Mouse (Mus musculus): ENCODE results near the gene Calb2. TPM values are rescaled to one million over a fixed set of nuclear protein-coding genes. Genes with fewer than 3 reads are reported as not detected.

Calb2 gene
- polyA plus RNA-seq (2016; fragmentation: Nextera tagmentation; extraction: Ambion mirVana), result 8.7 and 12.7 TPM in 2 replicates

DNA sequence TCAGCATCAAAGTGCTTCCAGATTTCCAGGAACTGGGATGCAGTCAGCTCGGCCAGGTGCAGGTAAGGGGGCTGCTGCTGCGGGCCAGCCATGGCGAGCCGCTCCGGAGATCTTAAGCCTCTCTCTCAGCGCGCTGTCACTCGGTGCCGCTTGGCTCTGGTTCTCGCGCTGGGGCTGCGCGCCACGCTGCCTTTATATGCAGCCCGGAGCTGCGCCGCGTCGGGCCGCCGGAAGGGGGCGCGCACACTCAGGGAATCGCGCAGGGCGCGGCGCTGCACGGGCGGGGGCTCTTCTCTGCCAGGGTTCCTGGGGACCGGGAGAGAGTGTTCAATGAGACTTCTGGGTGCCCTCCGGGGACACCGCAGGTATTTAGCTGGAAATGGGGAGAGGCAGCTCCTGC, at the start of gene Calb2:
Calb2 (minus strand) TSS at position 165 of the 400 bp plus-strand sequence.
- peak; percentile 70 for DNase-seq (ENCODE audit: extremely low spot score, low spot score)
- Histone ChIP-seq H3K27ac (no peak within 1 kb of the TSS), H3K36me3 (replicated peaks) (no peaks in the 10 kb centered on the region), H3K9me3 (no peaks in the 10 kb centered on the region), H3K4me1 (peaks cover 13% of the 10 kb centered on the region), H3K4me3 (peak within 1 kb of the TSS; percentile 42), H3K27me3 (ENCODE audit: poor library complexity, severe bottlenecking) (peaks cover 43% of the 10 kb centered on the region)
- under 1% methylated on average over 33 of the region's 33 CpGs for WGBS

DNA sequence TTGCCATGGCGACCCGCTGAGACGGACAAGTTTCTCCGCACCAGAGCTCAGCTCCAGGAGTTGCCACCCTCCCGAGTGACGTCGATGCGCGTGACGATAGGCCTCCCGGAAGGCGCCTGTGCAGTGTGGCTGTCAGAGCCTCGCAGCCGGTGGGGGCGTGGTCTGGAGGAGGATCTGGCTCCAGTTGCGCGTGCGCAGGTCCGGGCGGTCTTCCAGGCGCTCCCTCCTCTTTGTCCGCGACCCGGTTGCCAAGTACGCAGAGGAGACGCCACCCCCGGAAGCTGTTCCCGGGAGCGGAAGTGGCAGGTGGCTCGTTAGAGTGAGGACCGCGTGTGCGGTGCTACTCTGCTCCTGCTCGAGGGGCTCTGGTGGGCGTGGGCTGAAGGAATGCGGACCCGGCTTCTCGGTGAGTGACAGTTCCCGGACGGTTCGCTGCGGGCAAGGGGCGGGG, 49.7 kb upstream of the Calb2 start:
- under 1% methylated on average over 43 of the region's 43 CpGs for WGBS
- Histone ChIP-seq H3K4me3 (peak overlapping the region; percentile 66), H3K27me3 (ENCODE audit: poor library complexity, severe bottlenecking) (no peaks in the 10 kb centered on the region), H3K36me3 (replicated peaks) (peaks cover 27% of the 10 kb centered on the region), H3K4me1 (peaks cover 22% of the 10 kb centered on the region), H3K9me3 (no peaks in the 10 kb centered on the region), H3K27ac (peak overlapping the region; percentile 79)
- DNase-seq (ENCODE audit: extremely low spot score, low spot score), result peak; percentile 100

DNA sequence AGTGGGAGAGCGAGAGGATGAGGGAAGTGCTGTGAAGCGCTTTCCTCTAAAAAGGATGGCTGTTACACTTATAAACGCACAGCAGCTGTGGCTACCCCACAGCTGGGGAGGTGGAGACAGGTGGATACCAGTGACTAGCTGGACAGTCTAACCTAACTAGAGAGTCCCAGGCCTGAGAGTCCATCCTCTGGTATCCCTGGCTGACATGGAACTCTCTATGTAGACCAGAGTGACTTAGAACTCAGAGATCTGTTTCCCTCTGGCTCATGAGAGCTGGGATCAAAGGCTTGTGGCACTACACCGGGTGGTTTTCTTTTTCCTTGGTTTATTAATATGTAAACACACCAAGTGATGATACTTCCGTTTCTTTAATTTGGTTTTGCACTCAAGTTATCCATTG, 49.2 kb upstream of the Calb2 start:
- Histone ChIP-seq H3K27ac (peak overlapping the region; percentile 79), H3K4me3 (peak overlapping the region; percentile 66), H3K27me3 (ENCODE audit: poor library complexity, severe bottlenecking) (no peaks in the 10 kb centered on the region), H3K36me3 (replicated peaks) (peaks cover 22% of the 10 kb centered on the region), H3K4me1 (peaks cover 22% of the 10 kb centered on the region), H3K9me3 (no peaks in the 10 kb centered on the region)
- DNase-seq (ENCODE audit: extremely low spot score, low spot score), result no peak
- WGBS, result 35% methylated on average over 5 of the region's 5 CpGs

DNA sequence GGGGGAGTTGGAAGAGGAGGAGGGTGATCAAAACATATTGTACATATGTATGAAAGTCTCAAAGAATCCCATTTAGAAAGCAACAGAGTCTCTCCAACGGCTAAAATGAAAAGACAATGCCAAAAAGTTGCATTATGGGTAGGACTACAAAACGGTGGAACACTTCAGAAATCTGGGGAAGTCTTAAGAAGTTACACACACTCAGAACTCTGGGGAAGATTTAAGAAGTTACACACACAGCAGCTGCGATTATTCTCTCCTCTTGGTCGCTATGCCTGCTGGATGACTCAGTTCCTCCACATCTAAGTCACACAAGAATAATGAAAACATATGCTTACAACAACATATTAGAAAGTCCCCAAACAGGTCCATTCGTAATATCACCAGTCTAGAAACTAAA, 48.2 kb upstream of the Calb2 start:
- Histone ChIP-seq H3K9me3 (no peaks in the 10 kb centered on the region), H3K4me3 (no peak overlapping the region), H3K36me3 (replicated peaks) (peaks cover 12% of the 10 kb centered on the region), H3K4me1 (peaks cover 22% of the 10 kb centered on the region), H3K27me3 (ENCODE audit: poor library complexity, severe bottlenecking) (no peaks in the 10 kb centered on the region), H3K27ac (no peak overlapping the region)
- no peak for DNase-seq (ENCODE audit: extremely low spot score, low spot score)
- WGBS, result 80% methylated on average over 5 of the region's 5 CpGs

DNA sequence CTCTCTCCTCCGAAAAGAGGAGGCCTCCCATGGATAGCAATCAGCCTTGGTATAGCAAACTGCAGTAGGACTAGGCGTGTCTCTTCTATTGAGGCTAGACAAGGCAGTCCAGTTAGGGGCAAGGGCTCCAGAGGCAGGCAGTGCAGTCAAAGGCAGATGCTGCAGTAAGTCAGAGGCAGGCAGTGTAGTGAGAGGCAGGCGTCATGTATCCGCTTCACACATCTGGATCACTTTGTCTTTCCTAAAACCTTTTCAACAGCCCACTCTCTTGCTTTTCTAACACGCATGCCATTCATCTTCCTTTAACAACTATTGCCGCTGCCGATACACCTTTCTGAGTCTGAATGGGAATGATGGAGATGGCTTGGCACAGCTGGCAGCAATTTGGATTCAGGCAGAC, 47.4 kb upstream of the Calb2 start, which contains the start of gene Cmtr2:
Cmtr2 (plus strand) TSS at position 301 of the 400 bp plus-strand sequence.
- no peak within 1 kb of the TSS for H3K4me3 ChIP-seq
- 74% methylated on average over 7 of the region's 7 CpGs for WGBS
- no peak within 1 kb of the TSS for H3K27ac ChIP-seq
- no peaks in the 10 kb centered on the region for H3K9me3 ChIP-seq
- H3K4me1 ChIP-seq, result peaks cover 22% of the 10 kb centered on the region
- H3K36me3 ChIP-seq (replicated peaks), result peaks cover 4% of the 10 kb centered on the region; the same call in 1 of the 2 replicates
- no peak for DNase-seq (ENCODE audit: extremely low spot score, low spot score)
- H3K27me3 ChIP-seq (ENCODE audit: poor library complexity, severe bottlenecking), result no peaks in the 10 kb centered on the region

DNA sequence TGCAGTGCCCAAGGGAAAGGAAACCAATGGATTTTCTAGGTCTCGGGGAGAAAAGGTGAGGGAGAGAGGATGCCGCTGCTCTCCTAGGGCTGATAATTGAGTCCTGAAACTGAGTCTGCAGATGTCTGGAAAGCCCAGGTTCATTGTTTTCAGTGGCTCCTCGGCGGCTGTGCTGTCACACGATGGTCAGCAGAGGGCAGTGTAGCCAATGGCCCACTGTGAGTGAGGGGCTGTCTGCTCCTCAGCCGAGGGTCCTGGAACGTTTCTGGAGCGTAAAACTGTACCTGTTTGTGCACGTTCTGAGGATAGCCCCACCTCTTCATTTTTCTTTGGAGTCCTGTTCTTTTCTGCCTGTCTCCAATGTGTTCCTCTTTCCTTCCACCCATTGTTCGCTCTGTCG, 33.8 kb upstream of the Calb2 start:
- Histone ChIP-seq H3K27me3 (ENCODE audit: poor library complexity, severe bottlenecking) (no peaks in the 10 kb centered on the region), H3K4me1 (no peaks in the 10 kb centered on the region), H3K36me3 (replicated peaks) (no peaks in the 10 kb centered on the region), H3K9me3 (no peaks in the 10 kb centered on the region), H3K27ac (no peak overlapping the region), H3K4me3 (no peak overlapping the region)
- WGBS, result 38% methylated on average over 11 of the region's 11 CpGs
- peak; percentile 51 for DNase-seq (ENCODE audit: extremely low spot score, low spot score)

DNA sequence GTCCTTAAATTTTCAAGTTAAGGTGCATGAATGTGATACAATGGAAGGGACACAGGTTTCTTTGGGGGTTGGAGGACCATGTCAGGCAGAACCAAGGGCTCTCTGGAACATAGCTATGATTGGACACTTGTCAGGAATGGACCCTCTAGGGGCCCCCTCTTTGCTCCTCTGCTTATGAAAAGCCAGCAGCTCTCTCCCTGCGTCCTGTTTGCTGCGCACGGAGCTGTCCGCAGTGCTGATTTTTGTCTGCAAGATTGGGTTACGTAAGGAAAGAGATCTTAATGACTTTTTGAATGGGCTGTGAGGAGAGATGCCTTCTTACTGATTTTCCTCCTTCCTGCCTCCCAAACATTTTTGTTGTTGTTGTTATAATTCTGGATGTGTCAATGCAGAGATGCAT, 28.7 kb upstream of the Calb2 start:
- DNase-seq (ENCODE audit: extremely low spot score, low spot score), result peak; percentile 52
- Histone ChIP-seq H3K9me3 (no peaks in the 10 kb centered on the region), H3K27me3 (ENCODE audit: poor library complexity, severe bottlenecking) (no peaks in the 10 kb centered on the region), H3K4me1 (peaks cover 4% of the 10 kb centered on the region; the same call in 1 of the 2 replicates), H3K36me3 (replicated peaks) (no peaks in the 10 kb centered on the region), H3K27ac (no peak overlapping the region), H3K4me3 (no peak overlapping the region)
- 1% methylated on average over 5 of the region's 5 CpGs for whole genome bisulfite sequencing

DNA sequence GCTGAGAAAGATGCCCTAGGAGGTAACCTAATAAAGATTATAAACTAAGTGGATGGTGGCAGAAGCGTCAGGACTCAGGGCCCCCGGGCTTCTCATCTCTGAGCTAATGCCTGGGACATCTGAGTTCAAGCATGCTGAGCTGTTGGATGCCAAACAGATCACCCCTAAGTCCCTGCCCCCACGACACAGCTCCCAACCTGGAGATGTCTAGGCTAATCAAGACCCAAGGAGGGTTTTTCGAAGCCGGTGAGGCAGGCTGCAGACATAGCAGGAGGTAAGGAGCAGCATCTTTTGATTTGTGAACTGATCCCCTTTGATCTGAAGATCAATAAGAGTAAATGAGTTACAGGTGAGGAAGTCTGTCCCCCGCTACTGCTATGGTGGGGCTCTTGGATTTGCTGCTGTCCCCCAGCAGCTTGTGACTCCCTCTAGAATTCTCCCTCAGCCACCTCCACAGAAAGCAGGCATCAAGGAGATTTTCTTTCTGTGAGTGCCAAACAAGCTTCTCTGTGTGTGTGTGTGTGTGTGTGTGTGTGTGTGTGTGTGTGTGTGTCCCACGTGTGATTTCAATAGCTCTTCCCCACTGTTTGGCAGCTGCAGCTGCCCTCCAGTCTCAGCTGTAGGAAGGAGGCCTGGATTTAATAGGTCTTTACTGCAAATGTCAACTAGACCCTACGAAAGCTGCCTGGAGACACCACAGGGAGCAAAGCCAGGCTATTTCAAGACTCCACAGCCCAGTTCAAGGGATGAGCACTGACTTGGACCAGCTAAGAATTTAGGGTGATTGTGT, 21.1 kb upstream of the Calb2 start:
- Histone ChIP-seq H3K27ac (no peak overlapping the region), H3K4me1 (peaks cover 14% of the 10 kb centered on the region), H3K36me3 (replicated peaks) (no peaks in the 10 kb centered on the region), H3K9me3 (no peaks in the 10 kb centered on the region), H3K4me3 (no peak overlapping the region), H3K27me3 (ENCODE audit: poor library complexity, severe bottlenecking) (0 out of 2 replicates have a peak, but pooled peaks cover 7% of the 10 kb centered on the region)
- DNase-seq (ENCODE audit: extremely low spot score, low spot score), result no peak
- WGBS, result 23% methylated on average over 8 of the region's 8 CpGs

DNA sequence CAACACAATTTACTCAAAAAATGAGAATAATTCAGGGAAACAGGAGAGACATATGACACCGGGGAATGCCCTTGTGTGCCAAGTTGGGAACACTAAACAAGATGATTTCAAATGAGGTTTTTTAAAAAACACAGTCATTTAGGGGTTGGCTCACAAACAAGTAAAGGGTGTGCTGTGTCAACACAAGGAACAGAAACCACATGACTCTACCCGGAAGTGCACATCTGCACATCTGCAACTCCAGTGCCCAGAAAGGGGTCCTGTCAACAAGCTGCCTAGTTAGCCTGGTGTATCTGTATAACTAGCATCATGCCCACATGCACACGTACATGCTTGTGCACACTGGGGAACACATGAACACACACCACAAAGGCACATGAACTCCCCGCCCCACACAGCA, 17.5 kb upstream of the Calb2 start:
- Histone ChIP-seq H3K4me1 (peaks cover 31% of the 10 kb centered on the region), H3K4me3 (no peak overlapping the region), H3K27me3 (ENCODE audit: poor library complexity, severe bottlenecking) (0 out of 2 replicates have a peak, but pooled peaks cover 7% of the 10 kb centered on the region), H3K36me3 (replicated peaks) (no peaks in the 10 kb centered on the region), H3K9me3 (no peaks in the 10 kb centered on the region), H3K27ac (no peak overlapping the region)
- WGBS, result 93% methylated on average over 4 of the region's 4 CpGs
- DNase-seq (ENCODE audit: extremely low spot score, low spot score), result no peak

DNA sequence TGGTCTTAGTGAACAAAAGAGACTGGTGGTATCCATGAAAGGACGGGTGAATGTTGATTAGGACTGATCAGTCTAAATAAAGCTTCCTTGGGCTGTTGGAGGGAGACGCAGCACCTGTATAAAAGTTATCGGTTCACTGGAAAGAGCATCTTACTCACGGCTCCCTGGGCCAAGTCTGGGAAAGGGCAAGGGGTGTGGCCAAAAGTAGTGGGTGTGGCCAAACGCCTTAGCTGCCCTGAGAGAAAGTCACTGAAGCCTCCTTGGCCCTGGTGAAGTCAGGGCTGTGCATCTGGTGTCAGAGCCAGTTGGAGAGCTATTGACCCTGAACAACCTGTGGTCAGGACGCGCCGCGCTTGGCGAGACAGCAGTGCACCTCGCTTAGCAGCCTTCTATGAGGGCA, 15.7 kb upstream of the Calb2 start:
- no peaks in the 10 kb centered on the region for H3K9me3 ChIP-seq
- no peak overlapping the region for H3K27ac ChIP-seq
- peaks cover 19% of the 10 kb centered on the region for H3K4me1 ChIP-seq
- H3K36me3 ChIP-seq (replicated peaks), result no peaks in the 10 kb centered on the region
- 0 out of 2 replicates have a peak, but pooled peaks cover 7% of the 10 kb centered on the region for H3K27me3 ChIP-seq (ENCODE audit: poor library complexity, severe bottlenecking)
- DNase-seq (ENCODE audit: extremely low spot score, low spot score), result no peak
- WGBS, result 15% methylated on average over 11 of the region's 11 CpGs
- no peak overlapping the region for H3K4me3 ChIP-seq

DNA sequence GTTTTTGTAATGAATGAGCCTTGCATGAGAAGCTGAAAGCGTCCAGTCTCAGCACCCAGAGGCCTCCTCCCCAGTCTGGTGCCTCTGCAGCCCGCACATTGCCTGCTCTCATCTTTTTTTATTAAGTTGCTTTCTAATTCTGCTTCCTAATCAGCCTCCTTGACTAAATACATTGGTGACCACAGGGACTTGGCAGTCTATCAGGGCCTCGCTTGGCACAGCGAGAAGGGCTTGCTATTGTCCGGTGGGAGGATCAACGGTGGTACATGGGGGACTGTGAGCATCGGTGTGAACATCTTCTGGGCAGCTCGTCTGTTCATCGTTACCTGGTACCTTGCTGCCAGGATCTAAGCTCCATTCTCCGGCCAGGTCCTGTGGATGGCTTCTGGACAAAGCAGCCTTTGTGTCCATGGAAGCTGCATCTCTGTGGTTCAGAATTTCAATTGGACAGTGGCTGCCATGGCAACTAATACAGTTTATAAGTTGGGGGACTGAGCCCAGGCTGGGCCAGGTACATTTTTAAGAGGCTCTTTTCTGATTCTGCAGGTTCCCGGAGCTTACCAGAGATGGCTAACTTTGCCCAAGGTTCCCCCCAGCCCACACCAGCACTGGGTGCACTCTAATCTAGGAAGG, 14.8 kb upstream of the Calb2 start:
- WGBS, result 82% methylated on average over 11 of the region's 11 CpGs
- H3K4me1 ChIP-seq, result peaks cover 19% of the 10 kb centered on the region
- no peak overlapping the region for H3K4me3 ChIP-seq
- no peaks in the 10 kb centered on the region for H3K36me3 ChIP-seq (replicated peaks)
- no peak for DNase-seq (ENCODE audit: extremely low spot score, low spot score)
- no peak overlapping the region for H3K27ac ChIP-seq
- 0 out of 2 replicates have a peak, but pooled peaks cover 7% of the 10 kb centered on the region for H3K27me3 ChIP-seq (ENCODE audit: poor library complexity, severe bottlenecking)
- no peaks in the 10 kb centered on the region for H3K9me3 ChIP-seq

DNA sequence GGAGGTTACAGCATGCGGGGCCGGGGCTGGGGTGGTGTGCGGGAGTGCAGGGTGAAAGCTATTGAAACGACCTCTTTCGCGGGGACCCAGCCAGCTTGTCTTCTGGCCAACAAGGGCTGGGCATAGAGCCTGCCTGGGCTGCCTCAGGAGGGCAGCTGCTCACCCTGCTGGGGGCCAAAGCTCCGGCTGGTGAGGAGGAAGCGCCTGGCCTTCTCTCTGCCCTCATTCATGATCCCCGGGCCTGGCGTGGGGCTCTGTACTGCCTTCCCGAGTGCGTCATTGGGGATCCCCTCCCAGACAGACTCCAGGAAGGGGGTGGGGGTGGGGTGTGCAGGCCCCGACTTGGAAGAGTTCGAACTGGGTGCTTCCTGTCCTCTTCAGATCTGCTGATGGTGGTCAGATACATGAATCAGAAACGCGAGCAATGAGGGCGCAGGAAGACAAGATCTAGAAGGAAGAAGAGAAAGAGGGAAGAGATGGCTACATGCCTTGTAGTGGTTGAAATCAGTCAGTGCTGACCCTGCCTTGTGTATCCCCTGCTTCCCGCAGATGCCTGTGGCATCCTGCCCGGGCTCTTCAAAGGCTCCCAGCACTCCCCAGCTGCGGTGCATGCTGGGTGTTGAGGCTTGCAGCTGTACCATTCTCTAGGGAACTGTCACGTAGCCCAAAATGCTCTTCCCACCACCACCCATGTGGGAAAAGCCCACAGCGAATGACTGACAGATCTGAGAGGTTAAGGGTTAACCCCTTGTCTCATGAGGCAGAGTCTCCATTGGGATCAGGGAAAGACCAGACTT, 9.5 kb upstream of the Calb2 start:
- WGBS, result 41% methylated on average over 22 of the region's 22 CpGs
- H3K9me3 ChIP-seq, result no peaks in the 10 kb centered on the region
- DNase-seq (ENCODE audit: extremely low spot score, low spot score), result no peak
- H3K4me1 ChIP-seq, result peaks cover 16% of the 10 kb centered on the region
- no peak overlapping the region for H3K4me3 ChIP-seq
- peak overlapping the region; percentile 27; the same call in 1 of the 2 replicates for H3K27ac ChIP-seq
- no peaks in the 10 kb centered on the region for H3K36me3 ChIP-seq (replicated peaks)
- peaks cover 8% of the 10 kb centered on the region; the same call in 1 of the 2 replicates for H3K27me3 ChIP-seq (ENCODE audit: poor library complexity, severe bottlenecking)
